Mouse (Mus musculus): ENCODE results near the gene Foxd2. TPM values are rescaled to one million over a fixed set of nuclear protein-coding genes. Genes with fewer than 3 reads are reported as not detected.

Foxd2 gene
- polyA plus RNA-seq, 1 experiment from 2014 or later = not detected

GRCm38 (mm10) chr4:114917091-114917490 lies 8.4 kb upstream of the Foxd2 start:
- WGBS = 38% methylated on average over 2 of the region's 2 CpGs
- Histone ChIP-seq H3K9ac (ENCODE audit: low read length) (no peak overlapping the region), H3K4me2 (ENCODE audit: low read depth, low read length) (no peak overlapping the region), H3K27me3 (ENCODE audit: control insufficient read depth, insufficient read depth, low read length) (peaks cover 71% of the 10 kb centered on the region), H3K4me3 (ENCODE audit: low read length) (no peak overlapping the region), H3K9me3 (replicated peaks; ENCODE audit: control insufficient read depth, low read length) (no peaks in the 10 kb centered on the region), H3K4me1 (ENCODE audit: control insufficient read depth, insufficient read depth, low read length) (no peaks in the 10 kb centered on the region; the same call in 1 of the 2 replicates), H3K36me3 (ENCODE audit: control insufficient read depth, insufficient read depth) (no peaks in the 10 kb centered on the region), H3K27ac (ENCODE audit: low read length) (no peak overlapping the region)
- ATAC-seq (replicated peaks; ENCODE audit: extremely low read depth, insufficient read depth, low FRiP score) = no peak

- H3K9me3 ChIP-seq (replicated peaks; ENCODE audit: control insufficient read depth, low read length) = no peaks in the 10 kb centered on the region
- H3K4me3 ChIP-seq (ENCODE audit: low read length) = no peak overlapping the region
- no peaks in the 10 kb centered on the region; the same call in 1 of the 2 replicates for H3K4me1 ChIP-seq (ENCODE audit: control insufficient read depth, insufficient read depth, low read length)
- ATAC-seq (replicated peaks; ENCODE audit: extremely low read depth, insufficient read depth, low FRiP score) = no peak
- H3K27ac ChIP-seq (ENCODE audit: low read length) = no peak overlapping the region
- no peak overlapping the region for H3K9ac ChIP-seq (ENCODE audit: low read length)
- 43% methylated on average over 4 of the region's 4 CpGs for WGBS
- peaks cover 75% of the 10 kb centered on the region for H3K27me3 ChIP-seq (ENCODE audit: control insufficient read depth, insufficient read depth, low read length)
- no peak overlapping the region for H3K4me2 ChIP-seq (ENCODE audit: low read depth, low read length)
- no peaks in the 10 kb centered on the region for H3K36me3 ChIP-seq (ENCODE audit: control insufficient read depth, insufficient read depth)
These were observed 7.4 kb upstream of the Foxd2 start for GRCm38 (mm10) chr4:114916056-114916455.

GRCm38 (mm10) chr4:114913594-114913962 lies 4.9 kb upstream of the Foxd2 start:
- ATAC-seq (replicated peaks; ENCODE audit: extremely low read depth, insufficient read depth, low FRiP score) = no peak

GRCm38 (mm10) chr4:114912705-114913593 lies 4.3 kb upstream of the Foxd2 start:
- H3K4me3 ChIP-seq (ENCODE audit: low read length) = no peak overlapping the region
- no peak overlapping the region for H3K9ac ChIP-seq (ENCODE audit: low read length)
- no peak for ATAC-seq (replicated peaks; ENCODE audit: extremely low read depth, insufficient read depth, low FRiP score)
- WGBS = 9% methylated on average over 35 of the region's 35 CpGs
- peaks cover 91% of the 10 kb centered on the region for H3K27me3 ChIP-seq (ENCODE audit: control insufficient read depth, insufficient read depth, low read length)
- H3K4me2 ChIP-seq (ENCODE audit: low read depth, low read length) = no peak overlapping the region
- no peaks in the 10 kb centered on the region for H3K36me3 ChIP-seq (ENCODE audit: control insufficient read depth, insufficient read depth)
- H3K9me3 ChIP-seq (replicated peaks; ENCODE audit: control insufficient read depth, low read length) = no peaks in the 10 kb centered on the region
- H3K27ac ChIP-seq (ENCODE audit: low read length) = no peak overlapping the region
- H3K4me1 ChIP-seq (ENCODE audit: control insufficient read depth, insufficient read depth, low read length) = no peaks in the 10 kb centered on the region; the same call in none of the 2 replicates

More at GRCm38 (mm10) chr4:114913594-114913962, 4.9 kb upstream of the Foxd2 start:
- H3K4me1 ChIP-seq (ENCODE audit: control insufficient read depth, insufficient read depth, low read length) = no peaks in the 10 kb centered on the region; the same call in none of the 2 replicates
- H3K27ac ChIP-seq (ENCODE audit: low read length) = no peak overlapping the region
- 3% methylated on average over 13 of the region's 13 CpGs for WGBS
- peaks cover 88% of the 10 kb centered on the region for H3K27me3 ChIP-seq (ENCODE audit: control insufficient read depth, insufficient read depth, low read length)
- H3K36me3 ChIP-seq (ENCODE audit: control insufficient read depth, insufficient read depth) = no peaks in the 10 kb centered on the region
- no peak overlapping the region for H3K9ac ChIP-seq (ENCODE audit: low read length)
- H3K9me3 ChIP-seq (replicated peaks; ENCODE audit: control insufficient read depth, low read length) = no peaks in the 10 kb centered on the region
- H3K4me3 ChIP-seq (ENCODE audit: low read length) = no peak overlapping the region
- H3K4me2 ChIP-seq (ENCODE audit: low read depth, low read length) = no peak overlapping the region

- Histone ChIP-seq H3K27ac (ENCODE audit: low read length) (no peak overlapping the region), H3K36me3 (ENCODE audit: control insufficient read depth, insufficient read depth) (no peaks in the 10 kb centered on the region), H3K9ac (ENCODE audit: low read length) (peak overlapping the region; percentile 60; the same call in 1 of the 2 replicates), H3K4me1 (ENCODE audit: control insufficient read depth, insufficient read depth, low read length) (peaks cover 3% of the 10 kb centered on the region), H3K9me3 (replicated peaks; ENCODE audit: control insufficient read depth, low read length) (no peaks in the 10 kb centered on the region), H3K4me3 (ENCODE audit: low read length) (peak overlapping the region; percentile 62), H3K27me3 (ENCODE audit: control insufficient read depth, insufficient read depth, low read length) (peaks cover 96% of the 10 kb centered on the region), H3K4me2 (ENCODE audit: low read depth, low read length) (peak overlapping the region; percentile 97)
- no peak for ATAC-seq (replicated peaks; ENCODE audit: extremely low read depth, insufficient read depth, low FRiP score)
- 4% methylated on average over 20 of the region's 20 CpGs for WGBS
These were observed 1.2 kb upstream of the Foxd2 start for GRCm38 (mm10) chr4:114909602-114910484.

GRCm38 (mm10) chr4:114907951-114908828 lies 483 bp downstream of the Foxd2 start:
- Histone ChIP-seq H3K4me1 (ENCODE audit: control insufficient read depth, insufficient read depth, low read length) (peaks cover 3% of the 10 kb centered on the region; the same call in 1 of the 2 replicates), H3K9ac (ENCODE audit: low read length) (peak overlapping the region; percentile 67), H3K9me3 (replicated peaks; ENCODE audit: control insufficient read depth, low read length) (no peaks in the 10 kb centered on the region), H3K4me3 (ENCODE audit: low read length) (peak overlapping the region; percentile 62), H3K27ac (ENCODE audit: low read length) (no peak overlapping the region), H3K27me3 (ENCODE audit: control insufficient read depth, insufficient read depth, low read length) (peaks cover 95% of the 10 kb centered on the region), H3K4me2 (ENCODE audit: low read depth, low read length) (peak overlapping the region; percentile 97), H3K36me3 (ENCODE audit: control insufficient read depth, insufficient read depth) (no peaks in the 10 kb centered on the region)
- peak; percentile 47 for ATAC-seq (replicated peaks; ENCODE audit: extremely low read depth, insufficient read depth, low FRiP score)
- WGBS = under 1% methylated on average over 89 of the region's 103 CpGs

- Histone ChIP-seq H3K9me3 (replicated peaks; ENCODE audit: control insufficient read depth, low read length) (no peaks in the 10 kb centered on the region), H3K9ac (ENCODE audit: low read length) (no peak overlapping the region), H3K27ac (ENCODE audit: low read length) (no peak overlapping the region), H3K4me2 (ENCODE audit: low read depth, low read length) (peak overlapping the region; percentile 97), H3K4me1 (ENCODE audit: control insufficient read depth, insufficient read depth, low read length) (peaks cover 3% of the 10 kb centered on the region; the same call in 1 of the 2 replicates), H3K4me3 (ENCODE audit: low read length) (peak overlapping the region; percentile 62), H3K27me3 (ENCODE audit: control insufficient read depth, insufficient read depth, low read length) (peaks cover 94% of the 10 kb centered on the region), H3K36me3 (ENCODE audit: control insufficient read depth, insufficient read depth) (no peaks in the 10 kb centered on the region)
- no peak for ATAC-seq (replicated peaks; ENCODE audit: extremely low read depth, insufficient read depth, low FRiP score)
- 2% methylated on average over 72 of the region's 74 CpGs for WGBS
These were observed 1.4 kb downstream of the Foxd2 start for GRCm38 (mm10) chr4:114907056-114907917.

Measured in heart, embryonic 16.5 days (tissue).